ENCODE assay signal across 11 mouse cellular contexts in genomic region chr13:92987691-92988090, GRCm38 (mm10).
A peak's percentile ranks its signal among the peaks of the same experiment; 100 is the strongest.
DNase-seq lines count a peak whose midpoint lies in the region; ATAC-seq lines count a peak whose summit lies in the region.
"Had no signal": no experiment of that assay in that cellular context is flagged by ENCODE, and none has a peak within 500 bp of the region (broad histone marks: within the 10 kb centered on the region; RNA-seq: fewer than 3 reads in every experiment).

No protein-coding gene starts in this region.

- DNase-seq in frontal cortex, postnatal 36 days (ENCODE audit: low spot score in 2 of 2) = peak; percentile 42 to 50
- DNase-seq in frontal cortex, postnatal 10 days (ENCODE audit: low spot score in 2 of 2) = no peak
- DNase-seq in right cerebral cortex, adult 18-20 months = peak; percentile 67
- DNase-seq in right cerebral cortex, postnatal 4 days = no peak
- peak; percentile 23 for DNase-seq in adrenal gland, postnatal 10 days
- no peak for DNase-seq in urinary bladder, postnatal 4 days (ENCODE audit: low spot score in 2 of 2)
- DNase-seq: kidney, adult 18-20 months; kidney, postnatal 25 days; thymus, postnatal 14 days had no signal

- 0 out of 2 replicates have a peak, but pooled peaks have one; percentile 20 for ATAC-seq in granulocyte monocyte progenitor cell, adult 5-6 weeks (replicated peaks; ENCODE audit: poor library complexity, severe bottlenecking)
- ATAC-seq: liver, embryonic 12.5 days had no signal

Comparison
In these comparisons a context has a peak if more than half of its experiments do, and no peak if none do; other contexts are left out.
1. DNase-seq: peak in frontal cortex, postnatal 36 days (2 of 2), right cerebral cortex, adult 18-20 months (single experiment) and adrenal gland, postnatal 10 days (single experiment); none in frontal cortex, postnatal 10 days (0 of 2), right cerebral cortex, postnatal 4 days (single experiment) and urinary bladder, postnatal 4 days (0 of 2).